Mouse (Mus musculus) cerebral cortex, adult 2 months (tissue): ENCODE measurements around the gene Fkbp5.

Source experiments
- WGBS: fragments of 180-500 bp; shearing (Covaris S2); methylation state at CpG from one replicate; pipeline ENCODE4 v1.1.7; 2018; 5-methylcytosine and 5-hydroxymethylcytosine counted together

Gene Fkbp5

DNA sequence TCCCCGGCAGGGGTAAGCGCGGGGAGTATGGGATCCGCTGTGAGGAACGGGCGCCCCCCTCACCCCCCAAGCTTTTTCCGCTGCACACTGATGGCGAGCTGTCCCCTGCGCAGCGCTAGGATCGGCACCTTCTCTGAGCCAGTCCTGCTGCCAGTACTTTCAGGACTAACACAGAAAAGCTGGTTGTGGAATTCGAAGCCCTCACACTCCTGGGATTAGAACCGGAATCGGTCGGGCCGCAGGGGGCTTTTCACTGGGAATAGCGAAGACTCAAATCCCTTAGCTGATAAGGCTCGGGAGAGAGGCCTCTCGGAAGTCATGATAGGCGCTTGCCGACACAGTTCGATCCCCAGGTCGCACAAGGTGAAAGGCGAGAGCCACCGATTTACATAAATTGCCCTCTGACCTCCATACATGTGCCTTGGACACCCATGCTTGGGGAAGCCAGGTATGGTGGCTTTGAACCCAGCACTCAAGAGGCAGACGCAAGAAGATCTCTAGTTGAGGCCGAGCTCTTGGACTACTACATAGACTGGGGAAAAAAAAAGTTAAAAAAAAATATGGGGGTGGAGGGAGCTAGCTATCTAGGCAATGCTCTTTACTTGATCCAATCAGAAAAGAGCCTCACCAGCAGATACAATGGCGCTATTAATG, 6.2 kb upstream of the Fkbp5 start:
- 14% methylated on average over 28 of the region's 28 CpGs for WGBS

DNA sequence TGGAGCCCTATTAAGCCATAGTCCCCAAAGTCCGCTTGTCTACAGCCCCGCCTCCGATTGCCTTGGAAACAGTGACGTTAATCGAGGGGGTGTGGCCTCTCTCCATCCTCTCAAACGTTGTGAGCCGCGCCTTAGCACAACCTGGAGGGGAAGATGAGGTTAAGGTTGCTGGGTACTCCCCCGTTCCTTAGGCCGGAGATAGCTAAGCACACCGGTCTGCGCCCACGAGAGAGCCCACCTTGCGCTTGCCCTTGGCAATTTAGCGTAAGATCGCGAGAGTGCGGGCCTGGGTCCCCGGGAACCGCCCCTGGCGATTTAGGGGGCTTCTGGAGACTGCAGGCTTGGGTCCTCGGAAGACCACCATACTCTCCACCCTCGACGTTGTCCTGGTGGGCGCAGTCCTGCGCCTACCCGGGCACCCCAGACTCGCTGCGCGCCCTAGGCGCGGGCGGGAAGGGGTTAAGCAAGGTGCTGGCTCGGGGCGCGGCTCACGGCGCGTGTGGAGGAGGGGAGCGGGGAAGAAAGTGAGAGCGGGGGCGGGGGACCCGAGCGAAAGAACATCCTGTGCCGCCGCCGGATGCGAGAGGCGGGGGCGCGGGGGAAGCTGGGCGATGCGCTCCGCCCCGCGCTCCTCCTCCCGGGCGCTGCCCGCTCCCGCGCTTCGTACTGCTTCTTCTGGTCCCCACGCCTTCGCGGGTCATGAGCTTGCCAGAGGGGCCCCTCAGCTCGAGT, 5.5 kb upstream of the Fkbp5 start:
- under 1% methylated on average over 60 of the region's 66 CpGs for WGBS

DNA sequence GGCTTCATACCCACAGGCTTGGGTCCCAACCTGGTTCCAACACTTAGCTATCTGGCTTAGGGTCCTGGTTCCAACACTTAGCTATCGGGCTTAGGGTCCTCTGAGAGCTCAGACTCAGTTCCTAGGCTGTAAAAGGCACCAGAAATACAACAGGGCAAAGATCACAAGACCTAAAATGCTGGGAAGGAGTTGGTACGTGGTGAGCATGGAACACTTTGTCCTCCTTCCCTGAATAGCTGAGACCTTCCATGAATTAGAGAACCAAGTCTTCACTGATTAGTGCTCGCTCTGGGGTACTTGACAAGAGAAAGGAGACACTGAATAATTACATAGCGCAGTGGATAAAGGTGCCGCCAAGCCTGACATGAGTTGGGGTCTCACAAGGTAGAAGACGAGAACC, 4.6 kb upstream of the Fkbp5 start:
- WGBS, result 26% methylated on average over 6 of the region's 6 CpGs

DNA sequence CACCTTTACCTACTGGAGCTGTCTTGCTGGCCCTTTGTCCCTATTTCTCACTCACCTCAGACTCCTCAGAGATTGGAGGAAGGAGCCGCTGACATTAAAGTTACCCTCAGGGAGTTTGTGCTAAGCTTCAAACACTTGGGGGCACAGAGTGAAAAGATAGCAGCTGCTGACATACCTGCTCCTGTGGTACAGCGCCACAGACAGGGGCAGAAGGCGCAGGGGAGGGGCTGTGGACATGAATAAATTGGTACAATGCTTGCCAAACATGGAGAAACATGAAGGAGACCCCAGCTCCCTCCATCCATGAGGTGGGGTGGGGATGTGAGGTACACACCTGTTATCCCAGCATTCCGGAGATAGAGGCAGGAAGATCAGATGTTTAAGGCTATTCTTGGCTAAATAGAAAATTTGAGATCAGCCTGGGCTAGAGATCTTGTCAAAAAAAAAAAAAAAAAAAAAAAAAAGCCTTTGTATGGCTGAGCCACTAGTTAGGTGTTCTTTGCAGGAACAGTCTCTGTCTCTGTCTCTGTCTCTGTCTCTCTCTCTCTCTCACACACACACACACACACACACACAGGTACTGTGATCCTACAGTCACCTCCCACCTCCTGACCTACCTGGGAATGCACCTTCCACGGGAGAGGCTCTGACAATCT, 3.9 kb upstream of the Fkbp5 start:
- WGBS, result 62% methylated on average over 5 of the region's 5 CpGs

DNA sequence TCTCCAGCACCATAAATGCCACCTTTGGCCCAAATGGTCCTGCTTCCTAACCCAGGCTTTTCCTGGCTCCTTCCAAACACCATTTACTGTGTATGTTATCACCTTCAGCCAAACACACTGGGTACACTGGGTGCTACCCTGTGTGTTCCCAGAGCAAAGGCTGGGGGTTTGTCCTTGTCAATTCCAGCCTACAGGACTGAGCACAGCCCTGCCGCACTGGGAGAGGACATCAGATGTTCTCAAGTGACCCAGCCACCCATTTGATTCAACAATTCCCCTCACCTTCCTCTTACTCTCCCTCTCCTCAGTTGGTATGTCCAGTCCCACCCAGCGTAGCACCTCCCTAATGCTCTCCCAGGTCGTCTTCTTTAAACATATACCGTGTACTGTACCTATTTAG, 3.2 kb upstream of the Fkbp5 start:
- 93% methylated on average over 4 of the region's 4 CpGs for WGBS

DNA sequence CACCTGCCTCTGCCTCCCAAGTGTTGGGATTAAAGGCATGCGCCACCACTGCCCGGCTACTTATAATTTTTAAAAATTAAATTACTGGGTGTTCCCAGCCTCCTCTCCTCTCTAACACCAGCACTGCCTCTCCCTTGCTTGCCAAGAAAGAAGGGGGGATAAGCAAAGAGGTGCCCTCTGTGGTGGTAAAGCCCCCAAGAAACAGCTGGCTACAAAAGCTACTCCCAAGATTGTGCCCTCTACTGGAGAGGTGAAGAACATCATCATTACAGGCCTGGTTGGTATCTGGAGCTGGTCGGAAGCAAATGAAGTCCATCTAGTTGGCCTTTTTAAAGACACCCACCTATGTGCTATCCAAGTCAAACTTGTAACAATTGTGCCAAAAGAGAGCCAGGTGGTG, 2.5 kb upstream of the Fkbp5 start:
- 89% methylated on average over 3 of the region's 3 CpGs for WGBS

DNA sequence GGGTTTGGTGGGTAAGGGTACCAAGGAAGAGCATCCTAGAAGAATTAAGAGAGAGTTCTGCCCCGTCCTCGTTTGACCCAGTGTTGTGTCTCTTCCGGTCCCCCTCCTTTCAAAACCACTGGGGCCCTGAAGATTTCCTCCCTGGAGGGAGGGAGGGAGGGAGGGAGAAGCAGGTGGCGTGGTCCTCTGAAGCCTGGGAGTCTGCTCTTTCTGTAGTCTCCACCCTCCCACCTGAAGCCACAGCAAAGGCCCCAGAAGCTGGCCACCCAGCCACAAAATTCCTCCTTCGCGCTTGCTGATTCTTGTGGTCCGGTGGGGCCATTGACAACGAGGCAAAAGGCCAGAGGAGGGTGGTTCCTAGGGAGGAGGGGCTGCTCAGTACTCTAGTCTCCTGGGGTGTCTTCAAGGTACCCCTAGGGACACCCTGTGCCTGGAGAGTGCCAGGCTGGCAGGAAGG, 1.3 kb upstream of the Fkbp5 start:
- 43% methylated on average over 8 of the region's 8 CpGs for WGBS

DNA sequence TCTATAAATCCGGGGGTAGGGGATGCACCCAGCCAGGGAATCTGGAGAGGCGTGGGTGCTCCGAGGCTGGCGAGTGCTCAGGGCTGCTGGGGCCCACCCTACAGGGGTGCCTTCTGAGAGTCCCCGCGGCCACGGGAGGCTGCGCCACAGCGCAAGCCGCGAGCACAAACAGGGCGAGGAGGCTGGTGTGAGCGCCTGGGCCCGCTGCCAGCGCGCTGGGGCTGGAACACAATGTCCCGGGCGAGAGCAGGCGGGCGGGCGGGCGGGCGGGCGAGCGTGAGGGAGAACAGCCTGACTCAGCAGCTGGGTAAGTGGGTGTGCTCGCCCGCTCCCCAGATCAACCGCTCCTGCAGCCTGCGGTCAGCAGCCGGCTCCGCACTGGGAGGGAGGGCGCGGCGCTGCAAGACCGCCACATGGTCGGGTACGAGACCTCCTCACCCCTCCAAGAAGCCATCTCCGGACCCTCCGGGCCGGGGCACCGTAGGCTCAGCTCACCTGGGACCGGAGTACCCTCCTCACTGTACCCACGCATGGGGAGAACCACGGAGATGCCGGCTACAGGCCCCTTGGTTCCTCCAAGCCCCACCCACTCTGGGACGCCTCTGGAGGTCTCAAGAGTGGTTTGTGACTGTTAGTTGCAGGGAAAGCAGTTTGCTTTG, 758 bp upstream of the Fkbp5 start:
- 1% methylated on average over 46 of the region's 46 CpGs for WGBS

DNA sequence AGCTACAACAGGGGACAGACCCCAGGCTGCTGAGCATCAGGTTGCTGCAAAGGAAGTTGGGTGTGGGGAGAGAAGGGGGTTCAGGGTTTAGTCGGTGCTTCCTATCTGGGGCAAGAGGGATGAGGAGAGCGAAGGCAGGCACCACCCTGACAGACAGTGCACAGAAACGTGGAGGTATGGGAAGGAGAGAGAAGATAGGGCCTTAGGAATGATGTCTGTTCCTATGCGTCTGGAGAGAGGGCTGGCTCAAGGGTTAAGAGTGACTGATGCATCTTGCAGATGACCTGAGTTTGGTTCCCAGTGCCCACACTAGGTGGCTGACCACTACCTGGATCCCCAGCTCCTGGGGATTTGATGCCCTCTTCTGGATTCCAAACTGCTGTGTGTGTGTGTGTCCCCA, 446 bp downstream of the Fkbp5 start:
- WGBS, result 79% methylated on average over 4 of the region's 4 CpGs

DNA sequence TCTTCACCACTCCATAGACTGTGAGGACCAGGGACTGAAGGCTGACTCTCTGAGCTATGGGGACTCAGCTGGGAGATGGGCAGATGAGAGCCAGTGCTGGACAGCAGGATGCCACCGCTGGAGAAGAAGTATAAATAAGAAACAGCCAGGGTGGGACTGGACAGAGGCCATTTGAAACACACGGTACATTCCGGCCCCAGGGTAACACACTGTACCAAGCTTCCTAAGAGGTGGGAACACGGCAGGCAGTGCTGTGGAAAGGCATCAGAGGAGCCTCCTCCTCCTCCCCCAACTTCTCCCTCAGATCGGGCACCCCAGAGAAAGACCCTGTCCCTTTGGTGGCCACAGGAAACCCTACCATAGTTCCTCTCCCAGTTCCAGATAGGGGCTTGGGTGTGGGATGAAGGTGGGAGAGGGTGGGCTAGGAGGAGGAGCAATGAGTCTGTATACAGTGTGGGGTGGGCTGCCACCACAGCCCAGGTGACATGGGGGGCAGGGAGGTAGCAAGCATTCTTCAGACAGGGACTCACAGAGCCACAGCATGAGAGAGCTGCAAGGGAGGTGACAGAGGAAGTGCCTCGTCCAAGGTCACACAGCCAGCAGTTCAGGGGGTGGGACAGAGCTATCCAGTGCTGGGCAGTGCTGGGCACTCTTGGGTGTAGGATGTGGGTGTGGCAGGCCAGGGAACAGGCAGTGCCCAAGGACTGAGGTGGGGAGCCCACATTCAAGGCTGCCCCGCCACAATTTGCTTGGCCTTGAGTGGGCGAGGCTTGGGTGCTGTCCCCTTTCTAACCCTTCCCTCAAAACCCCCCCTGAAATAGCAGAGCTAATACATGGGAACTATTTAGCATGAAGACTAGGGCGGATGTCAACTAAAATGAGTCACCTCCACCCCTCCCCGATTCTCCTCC, 1.6 kb downstream of the Fkbp5 start:
- WGBS, result 64% methylated on average over 10 of the region's 10 CpGs

DNA sequence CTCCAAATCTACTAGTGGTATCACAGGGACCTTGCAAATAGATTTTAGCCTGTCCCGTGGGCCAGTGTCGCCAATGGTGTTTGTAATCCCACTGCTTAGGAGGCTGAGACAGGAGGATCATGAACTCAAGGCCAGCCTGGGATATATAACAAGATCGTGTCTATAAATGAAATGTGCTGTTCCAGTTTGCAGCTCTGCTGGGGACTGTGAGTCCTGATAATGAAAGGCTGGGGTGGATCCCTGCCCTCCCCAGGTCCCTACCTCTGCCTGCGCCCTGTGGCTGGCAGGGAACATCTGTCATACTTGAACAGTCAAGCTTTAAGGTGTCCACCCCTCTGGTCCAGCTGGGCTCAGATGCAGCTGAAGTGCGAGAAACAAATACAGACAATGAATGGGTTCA, 2.8 kb downstream of the Fkbp5 start:
- WGBS, result 90% methylated on average over 5 of the region's 5 CpGs

DNA sequence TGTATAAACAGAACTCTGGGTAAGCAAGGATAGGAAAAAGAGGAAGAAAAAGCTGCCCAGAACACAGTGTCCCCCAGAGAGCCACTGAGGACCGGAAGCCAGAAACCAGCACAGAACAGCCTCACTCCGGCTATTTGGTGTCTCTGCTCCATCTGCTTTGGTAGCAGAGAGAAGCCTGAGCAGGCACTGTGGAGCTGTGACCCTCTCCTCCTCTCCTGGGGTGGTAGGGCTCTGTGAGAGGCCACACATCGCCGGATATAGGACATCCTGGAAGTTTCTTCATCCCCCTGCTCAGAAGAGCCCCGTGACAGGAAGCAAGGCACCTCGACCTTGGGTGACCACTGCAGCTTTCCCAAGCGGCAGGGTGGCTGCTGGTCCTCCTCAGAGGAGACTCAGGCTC, 3.5 kb downstream of the Fkbp5 start:
- 69% methylated on average over 7 of the region's 7 CpGs for WGBS

DNA sequence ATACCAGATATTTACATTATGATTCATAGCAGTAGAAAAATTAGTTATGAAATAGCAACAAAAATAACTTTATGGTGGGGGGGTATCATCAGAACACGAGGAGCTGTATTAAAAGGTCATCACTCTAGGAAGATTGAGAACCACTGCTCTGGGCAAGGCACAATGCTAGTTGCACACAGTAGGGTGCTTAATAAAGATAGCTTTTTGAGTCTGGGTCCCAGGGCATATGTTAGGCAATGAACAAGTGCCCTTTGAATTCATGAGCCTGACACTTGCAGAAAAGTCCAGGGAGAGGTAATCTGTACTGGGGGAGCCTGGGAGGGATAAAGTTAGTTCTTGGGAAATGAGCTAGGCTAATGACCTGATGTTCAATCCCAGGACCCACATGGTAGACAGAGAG, 4.0 kb downstream of the Fkbp5 start:
- WGBS, result 93% methylated on average over 1 of the region's 1 CpGs

DNA sequence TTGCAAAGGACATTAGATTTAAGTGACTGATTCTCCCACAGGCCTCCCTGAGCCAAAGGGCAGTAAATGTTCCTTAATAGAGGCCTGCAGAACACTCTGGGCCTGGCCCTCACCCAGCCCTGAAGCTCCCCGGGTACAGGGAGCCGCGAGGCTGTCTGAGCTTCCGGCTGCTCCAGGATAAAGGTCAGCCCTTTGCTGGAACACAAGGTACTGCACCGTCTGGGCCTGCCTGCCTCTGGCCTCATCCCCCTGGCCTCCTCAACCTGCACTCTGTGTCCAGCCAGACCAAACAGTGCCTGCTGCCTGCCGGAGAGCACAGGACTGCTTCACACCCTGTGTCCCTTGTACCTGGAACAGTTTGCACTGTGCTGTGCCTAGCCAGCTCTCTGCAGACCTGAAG, 4.6 kb downstream of the Fkbp5 start:
- 73% methylated on average over 6 of the region's 6 CpGs for WGBS

DNA sequence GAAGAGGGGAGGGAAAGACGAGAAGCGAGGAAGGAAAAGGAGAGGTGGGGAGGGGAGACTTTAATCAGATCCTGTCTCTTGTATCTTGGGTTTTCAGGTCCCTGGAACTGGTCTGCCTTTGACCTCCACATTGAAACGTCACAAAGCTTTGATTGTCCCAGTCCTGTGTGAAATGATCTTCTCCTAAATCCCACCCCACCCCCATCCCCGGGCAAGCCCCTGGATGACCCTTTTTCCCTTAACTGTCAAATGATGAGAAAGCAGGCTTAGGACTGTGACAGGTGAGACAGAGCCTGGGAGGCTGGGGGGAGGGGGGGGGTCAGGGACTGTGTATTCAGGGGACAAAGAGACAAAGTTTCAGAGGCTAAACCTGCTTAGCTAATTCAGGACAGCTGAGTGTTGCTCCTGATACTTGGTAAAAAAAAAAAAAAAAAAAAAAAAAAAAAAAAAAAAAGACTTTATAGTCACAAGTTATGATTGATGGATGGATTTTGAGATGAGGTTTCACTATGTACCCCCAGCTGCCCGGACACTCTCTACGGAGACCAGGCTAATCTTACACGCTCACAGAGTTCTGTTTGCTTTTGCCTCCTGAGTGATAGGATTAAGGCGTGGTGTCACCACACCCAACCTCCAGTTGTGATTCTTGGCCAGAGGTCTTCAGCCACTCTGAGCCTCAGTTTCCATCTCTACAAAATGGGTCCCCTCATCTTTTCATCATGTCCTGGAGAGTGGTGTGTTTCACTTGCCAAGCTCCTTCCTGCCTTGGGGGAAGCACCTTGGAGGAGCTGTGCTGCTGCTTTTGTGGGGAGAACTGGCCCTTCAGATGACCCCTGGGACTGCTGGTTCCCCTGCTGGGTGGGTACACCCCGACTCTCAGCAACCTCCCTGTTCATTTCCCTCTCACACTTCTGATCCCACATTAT, 5.4 kb downstream of the Fkbp5 start:
- WGBS, result 56% methylated on average over 9 of the region's 9 CpGs

DNA sequence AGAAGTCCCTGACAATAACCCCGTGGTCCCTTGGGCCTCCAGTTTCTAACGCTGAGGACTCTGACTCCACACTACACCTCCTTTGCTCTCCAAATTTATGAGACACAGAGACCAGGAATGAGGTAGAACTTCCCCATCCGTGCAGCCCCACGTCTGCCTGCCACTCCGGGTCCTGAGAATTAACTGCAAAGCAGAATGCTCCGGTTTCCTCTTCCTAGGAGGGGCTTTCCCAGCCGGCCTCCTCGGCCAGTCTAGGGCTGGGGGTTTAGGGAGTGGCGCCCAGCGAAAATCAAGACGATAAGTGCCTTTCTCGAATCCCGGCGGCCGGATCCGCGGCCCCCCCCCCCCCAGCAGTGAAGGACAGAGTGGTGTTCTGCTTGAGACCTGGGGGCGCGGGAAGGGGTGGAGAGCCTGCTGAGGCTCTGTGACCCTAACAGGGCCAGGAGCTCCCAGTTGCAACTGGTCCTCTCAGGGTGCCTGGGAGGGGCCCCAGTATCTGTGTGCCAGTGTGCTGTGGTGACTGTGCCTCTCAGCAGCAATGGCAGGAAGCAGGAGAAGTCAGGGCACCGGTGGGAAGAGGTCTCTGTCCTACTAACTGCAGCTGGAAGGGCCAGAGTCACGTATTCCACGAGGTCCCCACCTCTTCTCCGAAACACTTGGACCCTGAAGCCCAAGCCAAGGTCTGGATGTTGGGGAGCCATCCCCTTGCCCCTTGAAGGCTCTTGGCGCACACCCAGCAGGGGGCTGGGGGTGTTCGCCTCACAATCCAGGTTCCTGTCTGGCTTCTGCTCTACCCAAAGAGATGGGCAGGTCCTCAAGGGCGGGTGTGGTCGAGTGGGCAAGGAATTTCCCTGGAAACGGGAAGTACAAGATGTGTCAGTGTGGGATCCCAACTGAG, 6.6 kb downstream of the Fkbp5 start:
- WGBS, result 25% methylated on average over 28 of the region's 28 CpGs

DNA sequence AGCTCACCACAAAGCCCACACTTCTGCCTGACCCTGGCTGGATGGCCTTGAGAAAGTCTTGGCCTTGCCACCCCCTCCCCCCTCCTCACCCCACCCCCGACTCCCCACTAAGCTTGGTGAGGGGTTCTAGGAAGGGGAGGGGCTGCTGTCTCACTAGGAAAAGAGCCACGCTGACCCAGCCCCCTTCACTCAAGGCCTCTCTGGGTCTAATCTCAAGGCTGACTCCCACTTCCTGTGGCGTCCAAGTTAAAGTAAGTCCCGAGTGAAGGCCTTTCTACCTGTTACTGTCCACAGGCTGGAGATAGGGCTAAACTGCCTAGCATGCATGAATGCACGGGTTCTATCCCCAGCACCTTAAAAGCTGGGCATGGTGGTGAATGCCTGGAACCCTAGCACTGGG, 9.8 kb downstream of the Fkbp5 start:
- WGBS, result 62% methylated on average over 5 of the region's 5 CpGs

DNA sequence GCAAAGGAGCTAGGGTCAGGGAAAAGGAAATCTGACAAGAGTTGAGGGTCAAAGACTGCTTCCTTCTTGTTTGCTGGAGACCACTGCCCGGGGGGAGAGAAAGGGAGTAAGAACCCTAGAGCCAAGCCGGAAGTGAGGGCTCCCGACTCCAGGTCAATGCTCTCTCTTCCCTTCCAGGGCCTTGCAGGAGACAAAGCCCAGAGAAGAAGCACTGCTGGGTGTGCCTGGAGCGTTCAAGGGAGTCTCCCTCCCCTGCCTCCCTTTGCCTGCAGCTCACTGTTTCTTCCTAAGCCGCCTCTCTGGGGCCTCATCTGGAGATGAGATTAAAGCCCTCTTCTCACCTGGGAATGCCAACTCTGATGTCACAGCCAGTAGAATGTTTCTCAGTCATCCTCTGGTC, 10.4 kb downstream of the Fkbp5 start:
- 68% methylated on average over 5 of the region's 5 CpGs for WGBS

DNA sequence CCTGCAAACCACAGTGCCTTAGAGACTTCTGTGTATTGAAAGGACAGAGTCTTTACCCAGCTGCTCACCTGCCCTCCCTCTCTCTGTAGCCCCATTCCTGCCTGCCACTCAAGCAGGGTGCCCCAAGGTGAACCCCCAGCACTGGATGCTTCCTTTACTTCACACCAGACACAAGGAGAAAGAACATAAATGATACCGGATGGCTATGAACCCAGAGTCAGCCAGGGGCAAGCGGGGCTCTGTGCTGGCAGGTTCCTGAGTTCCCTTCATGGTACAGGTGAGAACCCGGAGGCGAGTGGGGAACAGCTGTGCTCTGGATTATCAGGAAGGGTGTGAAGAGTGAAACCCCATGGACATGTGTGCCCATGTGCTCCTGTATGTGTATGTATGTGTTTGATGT, 11.7 kb downstream of the Fkbp5 start:
- 88% methylated on average over 4 of the region's 4 CpGs for WGBS
